Mouse (Mus musculus): ENCODE measurements around the gene Taar3. TPM values are rescaled to one million over a fixed set of nuclear protein-coding genes. Genes with fewer than 3 reads are reported as not detected.

Gene Taar3
- polyA plus RNA-seq, 1 experiment from 2014 or later, result not detected

GRCm38 (mm10) chr10:23985546-23985945, 36.2 kb downstream of the Taar3 start, which contains the start of gene Taar6:
Gene Taar6 (minus strand): TSS chr10:23985646.
- H3K4me3 ChIP-seq (replicated peaks; ENCODE audit: low read length), result no peak within 1 kb of the TSS
- no peak within 1 kb of the TSS for H3K9ac ChIP-seq (replicated peaks; ENCODE audit: low read depth, low read length)
- no peaks in the 10 kb centered on the region for H3K9me3 ChIP-seq (ENCODE audit: control insufficient read depth, low read length)
- no peaks in the 10 kb centered on the region for H3K36me3 ChIP-seq (ENCODE audit: control insufficient read depth, insufficient read depth)
- no peak within 1 kb of the TSS for H3K27ac ChIP-seq (ENCODE audit: low read length)
- H3K27me3 ChIP-seq (replicated peaks; ENCODE audit: control insufficient read depth, insufficient read depth, low read length), result no peaks in the 10 kb centered on the region
- 82% methylated on average over 8 of the region's 8 CpGs for WGBS
- H3K4me1 ChIP-seq (replicated peaks; ENCODE audit: control insufficient read depth, insufficient read depth, low read length), result no peaks in the 10 kb centered on the region
- no peak within 1 kb of the TSS for H3K4me2 ChIP-seq (ENCODE audit: low read length)
- ATAC-seq, result no peak

GRCm38 (mm10) chr10:23986419-23986818, 37.1 kb downstream of the Taar3 start:
- no peak overlapping the region for H3K27ac ChIP-seq (ENCODE audit: low read length)
- 74% methylated on average over 5 of the region's 5 CpGs for WGBS
- ATAC-seq, result no peak
- H3K36me3 ChIP-seq (ENCODE audit: control insufficient read depth, insufficient read depth), result no peaks in the 10 kb centered on the region
- no peak overlapping the region for H3K4me2 ChIP-seq (ENCODE audit: low read length)
- no peaks in the 10 kb centered on the region for H3K27me3 ChIP-seq (replicated peaks; ENCODE audit: control insufficient read depth, insufficient read depth, low read length)
- no peaks in the 10 kb centered on the region for H3K4me1 ChIP-seq (replicated peaks; ENCODE audit: control insufficient read depth, insufficient read depth, low read length)
- H3K9me3 ChIP-seq (ENCODE audit: control insufficient read depth, low read length), result no peaks in the 10 kb centered on the region
- no peak overlapping the region for H3K9ac ChIP-seq (replicated peaks; ENCODE audit: low read depth, low read length)
- no peak overlapping the region for H3K4me3 ChIP-seq (replicated peaks; ENCODE audit: low read length)

GRCm38 (mm10) chr10:23993381-23993780, 44.0 kb downstream of the Taar3 start, which contains the start of gene Taar7a:
Gene Taar7a (minus strand): TSS chr10:23993481.
- H3K36me3 ChIP-seq (ENCODE audit: control insufficient read depth, insufficient read depth), result no peaks in the 10 kb centered on the region
- WGBS, result 80% methylated on average over 3 of the region's 3 CpGs
- H3K4me1 ChIP-seq (replicated peaks; ENCODE audit: control insufficient read depth, insufficient read depth, low read length), result no peaks in the 10 kb centered on the region

GRCm38 (mm10) chr10:23999639-24000038, 50.3 kb downstream of the Taar3 start, which contains the start of gene Taar7b:
Gene Taar7b (plus strand): TSS chr10:23999939.
- no peak within 1 kb of the TSS for H3K9ac ChIP-seq (replicated peaks; ENCODE audit: low read depth, low read length)
- H3K4me3 ChIP-seq (replicated peaks; ENCODE audit: low read length), result no peak within 1 kb of the TSS
- no peak within 1 kb of the TSS for H3K27ac ChIP-seq (ENCODE audit: low read length)
- no peaks in the 10 kb centered on the region for H3K36me3 ChIP-seq (ENCODE audit: control insufficient read depth, insufficient read depth)
- no peaks in the 10 kb centered on the region for H3K9me3 ChIP-seq (ENCODE audit: control insufficient read depth, low read length)
- ATAC-seq, result no peak
- no peaks in the 10 kb centered on the region for H3K27me3 ChIP-seq (replicated peaks; ENCODE audit: control insufficient read depth, insufficient read depth, low read length)
- WGBS, result 89% methylated on average over 1 of the region's 1 CpGs
- no peaks in the 10 kb centered on the region for H3K4me1 ChIP-seq (replicated peaks; ENCODE audit: control insufficient read depth, insufficient read depth, low read length)
- no peak within 1 kb of the TSS for H3K4me2 ChIP-seq (ENCODE audit: low read length)

More at GRCm38 (mm10) chr10:23993381-23993780, 44.0 kb downstream of the Taar3 start, which contains the start of gene Taar7a:
- H3K9ac ChIP-seq (replicated peaks; ENCODE audit: low read depth, low read length), result no peak within 1 kb of the TSS
- no peak for ATAC-seq
- no peak within 1 kb of the TSS for H3K4me3 ChIP-seq (replicated peaks; ENCODE audit: low read length)
- no peak within 1 kb of the TSS for H3K4me2 ChIP-seq (ENCODE audit: low read length)
- H3K27ac ChIP-seq (ENCODE audit: low read length), result no peak within 1 kb of the TSS
- H3K27me3 ChIP-seq (replicated peaks; ENCODE audit: control insufficient read depth, insufficient read depth, low read length), result no peaks in the 10 kb centered on the region
- no peaks in the 10 kb centered on the region for H3K9me3 ChIP-seq (ENCODE audit: control insufficient read depth, low read length)

Other genes starting within 250 kb of the Taar3 start
- 105 and 109 TPM in 2 replicates for gene Rps12, start 162.3 kb upstream of the Taar3 start, polyA plus RNA-seq (2015; fragmentation: Nextera tagmentation; extraction: Ambion mirVana)
- gene Slc18b1, start 152.6 kb upstream of the Taar3 start, polyA plus RNA-seq (2015; fragmentation: Nextera tagmentation; extraction: Ambion mirVana), result 20.8 and 21.2 TPM in 2 replicates
- gene Vnn3, start 98.1 kb upstream of the Taar3 start, polyA plus RNA-seq (2015; fragmentation: Nextera tagmentation; extraction: Ambion mirVana), result not detected in 2 replicates
- 0.11 and 0.36 TPM in 2 replicates for gene Vnn1, start 54.9 kb upstream of the Taar3 start, polyA plus RNA-seq (2015; fragmentation: Nextera tagmentation; extraction: Ambion mirVana)
- not detected in 2 replicates for gene Taar1, start 29.2 kb upstream of the Taar3 start, polyA plus RNA-seq (2015; fragmentation: Nextera tagmentation; extraction: Ambion mirVana)
- gene Taar2, start 11.0 kb upstream of the Taar3 start, polyA plus RNA-seq (2015; fragmentation: Nextera tagmentation; extraction: Ambion mirVana), result not detected in 2 replicates
- gene Taar4, start 10.9 kb downstream of the Taar3 start, polyA plus RNA-seq (2015; fragmentation: Nextera tagmentation; extraction: Ambion mirVana), result not detected in 2 replicates
- gene Taar5, start 21.1 kb downstream of the Taar3 start, polyA plus RNA-seq (2015; fragmentation: Nextera tagmentation; extraction: Ambion mirVana), result not detected in 2 replicates
- gene Taar6, start 36.1 kb downstream of the Taar3 start, polyA plus RNA-seq (2015; fragmentation: Nextera tagmentation; extraction: Ambion mirVana), result not detected in 2 replicates
- gene Taar7a, start 43.9 kb downstream of the Taar3 start, polyA plus RNA-seq (2015; fragmentation: Nextera tagmentation; extraction: Ambion mirVana), result not detected in 2 replicates
- gene Taar7b, start 50.4 kb downstream of the Taar3 start, polyA plus RNA-seq (2015; fragmentation: Nextera tagmentation; extraction: Ambion mirVana), result not detected in 2 replicates
- gene Taar7d, start 77.7 kb downstream of the Taar3 start, polyA plus RNA-seq (2015; fragmentation: Nextera tagmentation; extraction: Ambion mirVana), result not detected in 2 replicates
- gene Taar7e, start 88.1 kb downstream of the Taar3 start, polyA plus RNA-seq (2015; fragmentation: Nextera tagmentation; extraction: Ambion mirVana), result not detected in 2 replicates
- gene Taar7f, start 100.0 kb downstream of the Taar3 start, polyA plus RNA-seq (2015; fragmentation: Nextera tagmentation; extraction: Ambion mirVana), result not detected in 2 replicates
- not detected in 2 replicates for gene Taar8a, start 126.9 kb downstream of the Taar3 start, polyA plus RNA-seq (2015; fragmentation: Nextera tagmentation; extraction: Ambion mirVana)
- gene Taar8b, start 142.7 kb downstream of the Taar3 start, polyA plus RNA-seq (2015; fragmentation: Nextera tagmentation; extraction: Ambion mirVana), result not detected in 2 replicates
- not detected in 2 replicates for gene Taar8c, start 152.4 kb downstream of the Taar3 start, polyA plus RNA-seq (2015; fragmentation: Nextera tagmentation; extraction: Ambion mirVana)
- gene Taar9, start 160.0 kb downstream of the Taar3 start, polyA plus RNA-seq (2015; fragmentation: Nextera tagmentation; extraction: Ambion mirVana), result not detected in 2 replicates
- gene Stx7, start 199.7 kb downstream of the Taar3 start, polyA plus RNA-seq (2015; fragmentation: Nextera tagmentation; extraction: Ambion mirVana), result 287 and 301 TPM in 2 replicates